Mouse (Mus musculus) neural tube, embryonic 11.5 days (tissue): ENCODE data around the gene Xrcc6. TPM values are rescaled to one million over a fixed set of nuclear protein-coding genes. Genes with fewer than 3 reads are reported as not detected.

Experiments used
- ATAC-seq: fragments of 200-750 bp; cut with Nextera tagmentation; 2 replicates; pipeline ENCODE4 v1.8.0; 2017; ENCODE audit warnings: moderate number of reproducible peaks, mild to moderate bottlenecking, moderate TSS enrichment, moderate library complexity; ENCODE audit not compliant: insufficient read depth, low FRiP score, low TSS enrichment
- DNase-seq: peaks from one replicate; pipeline ENCODE4 v3.0.0-alpha.2; 2015; ENCODE audit warnings: low spot score
- H3K27ac ChIP-seq: fragments of 300-500 bp; sonication (generic); 2 replicates; pipeline ENCODE4 v1.5.1; 2014; ENCODE audit warnings: low read depth, mild to moderate bottlenecking, low read length
- H3K27me3 ChIP-seq: fragments of 300-500 bp; sonication (generic); 2 replicates; pipeline ENCODE4 v1.6.1; 2014; ENCODE audit warnings: mild to moderate bottlenecking, low read length, mixed read lengths; ENCODE audit not compliant: control insufficient read depth, insufficient read depth
- H3K36me3 ChIP-seq: fragments of 300-500 bp; sonication (generic); 2 replicates; pipeline ENCODE4 v1.6.1; 2014; ENCODE audit warnings: mild to moderate bottlenecking, low read length, moderate library complexity, mixed read lengths; ENCODE audit not compliant: control insufficient read depth, insufficient read depth
- H3K4me1 ChIP-seq: fragments of 300-500 bp; sonication (generic); 2 replicates; pipeline ENCODE4 v1.6.1; 2014; ENCODE audit warnings: low read length, mixed read lengths; ENCODE audit not compliant: control insufficient read depth, insufficient read depth
- H3K4me2 ChIP-seq: fragments of 300-500 bp; sonication (generic); 2 replicates; pipeline ENCODE4 v1.6.1; 2014; ENCODE audit warnings: low read depth, mild to moderate bottlenecking, moderate library complexity
- H3K4me3 ChIP-seq: fragments of 300-500 bp; sonication (generic); 2 replicates; pipeline ENCODE4 v1.5.1; 2014; ENCODE audit warnings: low read depth, low read length
- H3K9ac ChIP-seq: fragments of 300-500 bp; sonication (generic); 2 replicates; pipeline ENCODE4 v1.6.1; 2014; ENCODE audit warnings: mild to moderate bottlenecking, low read length
- H3K9me3 ChIP-seq: fragments of 300-500 bp; sonication (generic); 2 replicates; pipeline ENCODE4 v1.6.1; 2016; ENCODE audit warnings: low read length; ENCODE audit not compliant: control insufficient read depth
- WGBS: fragments of 180-500 bp; shearing (Covaris S2); extraction: QIAGEN DNeasy Blood & Tissue Kit; methylation state at CpG from one replicate; pipeline ENCODE4 v1.1.7; 2014; 5-methylcytosine and 5-hydroxymethylcytosine counted together
- polyA plus RNA-seq: library from polyadenylated mRNA; unstranded; fragments of >200 nt; fragmentation: Nextera tagmentation; extraction: Ambion mirVana; gene quantifications from 2 replicates; pipeline ENCODE4 v1.2.1, GENCODE M21; 2014

The Xrcc6 gene
- polyA plus RNA-seq, 1 experiment from 2014 or later, result 73.8 TPM

GRCm38 (mm10) chr15:81958906-81959305 lies 28.7 kb upstream of the Xrcc6 start:
- no peak overlapping the region for H3K9ac ChIP-seq

GRCm38 (mm10) chr15:81960171-81961077 lies 27.2 kb upstream of the Xrcc6 start, which contains the start of gene Pmm1:
TSS of gene Pmm1 (minus strand) at chr15:81960930.
- peak within 1 kb of the TSS; percentile 72; the same call in 1 of the 2 replicates for H3K27ac ChIP-seq
- peak within 1 kb of the TSS; percentile 58 for H3K9ac ChIP-seq
- peak; percentile 99 for DNase-seq
- WGBS, result under 1% methylated on average over 66 of the region's 77 CpGs
- peaks cover 2% of the 10 kb centered on the region; the same call in 1 of the 2 replicates for H3K4me1 ChIP-seq
- no peaks in the 10 kb centered on the region for H3K27me3 ChIP-seq
- peak within 1 kb of the TSS; percentile 64 for H3K4me3 ChIP-seq
- no peaks in the 10 kb centered on the region for H3K9me3 ChIP-seq
- ATAC-seq, result peak; percentile 93
- peak within 1 kb of the TSS; percentile 100 for H3K4me2 ChIP-seq
- no peaks in the 10 kb centered on the region; the same call in 1 of the 2 replicates for H3K36me3 ChIP-seq

More at GRCm38 (mm10) chr15:81958906-81959305, 28.7 kb upstream of the Xrcc6 start:
- Histone ChIP-seq H3K27ac (no peak overlapping the region), H3K36me3 (no peaks in the 10 kb centered on the region; the same call in 1 of the 2 replicates), H3K9me3 (no peaks in the 10 kb centered on the region), H3K4me3 (no peak overlapping the region), H3K27me3 (no peaks in the 10 kb centered on the region), H3K4me2 (no peak overlapping the region), H3K4me1 (peaks cover 2% of the 10 kb centered on the region; the same call in 1 of the 2 replicates)
- ATAC-seq, result no peak
- DNase-seq, result no peak
- WGBS, result 85% methylated on average over 3 of the region's 3 CpGs

GRCm38 (mm10) chr15:81961078-81961451 lies 26.6 kb upstream of the Xrcc6 start:
- 3% methylated on average over 8 of the region's 8 CpGs for WGBS
- no peak overlapping the region; the same call in 1 of the 2 replicates for H3K9ac ChIP-seq
- DNase-seq (no peak), ATAC-seq (peak; percentile 28; the same call in 1 of the 2 replicates)
- no peaks in the 10 kb centered on the region for H3K9me3 ChIP-seq
- peak overlapping the region; percentile 100 for H3K4me2 ChIP-seq
- H3K27ac ChIP-seq, result no peak overlapping the region
- peak overlapping the region; percentile 64 for H3K4me3 ChIP-seq
- H3K36me3 ChIP-seq, result no peaks in the 10 kb centered on the region; the same call in 1 of the 2 replicates
- no peaks in the 10 kb centered on the region for H3K27me3 ChIP-seq
- H3K4me1 ChIP-seq, result peaks cover 2% of the 10 kb centered on the region; the same call in 1 of the 2 replicates

- no peak overlapping the region for H3K9ac ChIP-seq
- H3K4me3 ChIP-seq, result no peak overlapping the region
- no peak for DNase-seq
- WGBS, result 68% methylated on average over 1 of the region's 1 CpGs
- no peaks in the 10 kb centered on the region; the same call in 1 of the 2 replicates for H3K36me3 ChIP-seq
- no peak for ATAC-seq
- H3K4me1 ChIP-seq, result peaks cover 2% of the 10 kb centered on the region; the same call in 1 of the 2 replicates
- no peaks in the 10 kb centered on the region for H3K9me3 ChIP-seq
- no peak overlapping the region for H3K27ac ChIP-seq
- no peaks in the 10 kb centered on the region for H3K27me3 ChIP-seq
- no peak overlapping the region for H3K4me2 ChIP-seq
Measured at GRCm38 (mm10) chr15:81964262-81964661, 23.4 kb upstream of the Xrcc6 start.

GRCm38 (mm10) chr15:81964980-81965545 lies 22.6 kb upstream of the Xrcc6 start:
- Histone ChIP-seq H3K9ac (no peak overlapping the region), H3K27ac (no peak overlapping the region), H3K4me2 (no peak overlapping the region), H3K4me1 (peaks cover 2% of the 10 kb centered on the region; the same call in 1 of the 2 replicates), H3K27me3 (no peaks in the 10 kb centered on the region), H3K9me3 (no peaks in the 10 kb centered on the region), H3K4me3 (no peak overlapping the region), H3K36me3 (no peaks in the 10 kb centered on the region; the same call in 1 of the 2 replicates)
- 67% methylated on average over 4 of the region's 4 CpGs for WGBS
- no peak for DNase-seq
- ATAC-seq, result no peak

- ATAC-seq, result no peak
- no peaks in the 10 kb centered on the region; the same call in 1 of the 2 replicates for H3K36me3 ChIP-seq
- DNase-seq, result no peak
- H3K4me2 ChIP-seq, result no peak overlapping the region
- H3K4me1 ChIP-seq, result no peaks in the 10 kb centered on the region; the same call in 1 of the 2 replicates
- no peaks in the 10 kb centered on the region for H3K9me3 ChIP-seq
- no peak overlapping the region for H3K4me3 ChIP-seq
- no peaks in the 10 kb centered on the region for H3K27me3 ChIP-seq
- H3K9ac ChIP-seq, result no peak overlapping the region
- WGBS, result 90% methylated on average over 11 of the region's 14 CpGs
- no peak overlapping the region for H3K27ac ChIP-seq
Measured at GRCm38 (mm10) chr15:81966062-81966829, 21.4 kb upstream of the Xrcc6 start.

- ATAC-seq, result no peak
- Histone ChIP-seq H3K27me3 (no peaks in the 10 kb centered on the region), H3K4me3 (no peak overlapping the region), H3K36me3 (no peaks in the 10 kb centered on the region), H3K9me3 (no peaks in the 10 kb centered on the region), H3K9ac (no peak overlapping the region), H3K4me1 (no peaks in the 10 kb centered on the region), H3K27ac (no peak overlapping the region), H3K4me2 (no peak overlapping the region)
- 90% methylated on average over 5 of the region's 5 CpGs for WGBS
- no peak for DNase-seq
Measured at GRCm38 (mm10) chr15:81967821-81968220, 19.8 kb upstream of the Xrcc6 start.

- Histone ChIP-seq H3K36me3 (no peaks in the 10 kb centered on the region), H3K4me2 (no peak overlapping the region), H3K27me3 (no peaks in the 10 kb centered on the region), H3K9me3 (no peaks in the 10 kb centered on the region), H3K4me3 (no peak overlapping the region), H3K9ac (no peak overlapping the region), H3K27ac (no peak overlapping the region), H3K4me1 (no peaks in the 10 kb centered on the region)
- ATAC-seq (no peak), DNase-seq (no peak)
- WGBS, result 62% methylated on average over 2 of the region's 2 CpGs
Measured at GRCm38 (mm10) chr15:81968447-81968846, 19.2 kb upstream of the Xrcc6 start.
